Mouse (Mus musculus): ENCODE results near the gene Minpp1. TPM values are rescaled to one million over a fixed set of nuclear protein-coding genes. Genes with fewer than 3 reads are reported as not detected.

Gene Minpp1
- polyA plus RNA-seq, 1 experiment from 2014 or later: 44.0 TPM

DNA sequence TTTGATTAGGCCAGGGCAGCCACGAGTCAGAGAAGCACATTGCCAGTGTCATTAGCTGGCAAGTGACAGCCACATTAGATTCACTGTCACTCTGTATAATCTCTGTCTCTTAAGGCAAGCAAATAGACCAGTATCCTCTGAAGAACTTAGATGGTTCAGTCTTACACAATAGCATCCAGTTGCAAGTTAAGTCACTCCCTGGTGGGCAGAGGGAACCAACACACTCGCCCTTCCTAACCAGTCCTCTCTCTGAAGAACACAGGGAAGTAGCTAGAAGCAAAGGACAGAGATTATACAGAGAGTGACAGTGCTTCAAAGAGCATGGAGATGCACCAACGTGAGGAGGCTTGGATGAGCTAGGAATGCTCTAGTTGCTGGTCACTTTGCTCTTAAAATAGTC lies 67.7 kb downstream of the Minpp1 start:
- no peak overlapping the region for H3K4me3 ChIP-seq
- no peaks in the 10 kb centered on the region for H3K36me3 ChIP-seq
- no peak overlapping the region for H3K27ac ChIP-seq
- H3K9me3 ChIP-seq (replicated peaks): no peaks in the 10 kb centered on the region
- H3K4me2 ChIP-seq: no peak overlapping the region
- H3K4me1 ChIP-seq (replicated peaks): no peaks in the 10 kb centered on the region
- WGBS: 61% methylated on average over 3 of the region's 3 CpGs
- H3K9ac ChIP-seq: no peak overlapping the region
- no peak for ATAC-seq (replicated peaks; ENCODE audit: insufficient number of reproducible peaks, insufficient read depth, low FRiP score, low read depth)
- H3K27me3 ChIP-seq: no peaks in the 10 kb centered on the region

DNA sequence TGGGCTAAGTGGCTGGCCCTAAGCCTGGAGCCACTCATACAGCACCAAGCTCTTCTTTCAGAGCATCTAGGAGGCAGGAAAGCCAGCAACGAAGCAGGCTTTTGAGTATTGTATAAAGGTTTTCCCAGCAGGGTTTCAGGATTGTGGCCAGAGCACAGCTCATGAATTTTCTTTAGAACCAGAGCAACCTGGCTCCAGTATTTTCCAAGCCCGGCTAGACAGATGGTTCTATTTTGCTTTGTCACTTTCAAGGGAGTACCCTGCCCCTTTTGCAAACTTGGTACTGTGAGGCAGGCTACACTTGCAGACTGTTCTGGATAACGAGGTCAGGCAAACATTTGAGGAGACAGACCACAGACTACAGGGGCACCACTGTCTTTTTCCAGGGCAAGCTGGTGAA lies 69.7 kb downstream of the Minpp1 start:
- no peak; the same call in 1 of the 2 replicates for ATAC-seq (replicated peaks; ENCODE audit: insufficient number of reproducible peaks, insufficient read depth, low FRiP score, low read depth)
- Histone ChIP-seq H3K27ac (no peak overlapping the region), H3K27me3 (no peaks in the 10 kb centered on the region), H3K4me3 (no peak overlapping the region), H3K9ac (no peak overlapping the region), H3K4me1 (replicated peaks) (no peaks in the 10 kb centered on the region), H3K9me3 (replicated peaks) (no peaks in the 10 kb centered on the region), H3K36me3 (no peaks in the 10 kb centered on the region), H3K4me2 (no peak overlapping the region)
- 43% methylated on average over 3 of the region's 3 CpGs for WGBS

Other genes with a start within 250 kb of the Minpp1 start
- gene Sgms1, start 96.1 kb upstream of the Minpp1 start, polyA plus RNA-seq (2015; fragmentation: Nextera tagmentation; extraction: Ambion mirVana): 36.7 and 40.3 TPM in 2 replicates
- gene Rpl9-ps6, start 19.2 kb upstream of the Minpp1 start, polyA plus RNA-seq (2015; fragmentation: Nextera tagmentation; extraction: Ambion mirVana): 55.3 and 74.5 TPM in 2 replicates
- gene Papss2, start 110.0 kb downstream of the Minpp1 start, polyA plus RNA-seq (2015; fragmentation: Nextera tagmentation; extraction: Ambion mirVana): 6.7 and 7.8 TPM in 2 replicates